Mouse (Mus musculus) cerebellum, adult 18-20 months (tissue): Measurements from ENCODE around the gene Igf1r.
A peak's percentile ranks its signal among the peaks of the same experiment; 100 is the strongest.

Experiments
- DNase-seq, 2 experiments: peaks; one replicate each; pipeline ENCODE4 v3.0.0; 2021

The Igf1r gene

DNA sequence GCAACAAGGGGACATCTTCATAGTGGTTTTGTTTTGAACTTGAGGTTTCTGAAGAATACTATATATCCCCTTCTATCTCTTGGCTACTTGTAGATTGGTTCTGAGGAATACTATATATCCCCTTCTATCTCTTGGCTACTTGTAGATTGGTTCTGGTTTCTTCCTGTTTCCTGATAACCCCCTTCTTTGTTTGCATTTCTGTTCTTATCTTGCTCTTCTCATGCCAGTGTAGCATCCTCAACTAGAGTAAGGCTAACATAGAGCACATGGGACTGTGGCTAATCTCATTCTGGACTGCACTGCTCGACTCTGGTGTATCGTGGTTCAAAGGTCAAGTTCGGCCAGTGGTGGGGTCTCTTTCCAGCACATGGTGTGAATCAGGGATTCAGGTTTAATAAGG lies 58.2 kb downstream of the Igf1r start:
- DNase-seq, result no peak

DNA sequence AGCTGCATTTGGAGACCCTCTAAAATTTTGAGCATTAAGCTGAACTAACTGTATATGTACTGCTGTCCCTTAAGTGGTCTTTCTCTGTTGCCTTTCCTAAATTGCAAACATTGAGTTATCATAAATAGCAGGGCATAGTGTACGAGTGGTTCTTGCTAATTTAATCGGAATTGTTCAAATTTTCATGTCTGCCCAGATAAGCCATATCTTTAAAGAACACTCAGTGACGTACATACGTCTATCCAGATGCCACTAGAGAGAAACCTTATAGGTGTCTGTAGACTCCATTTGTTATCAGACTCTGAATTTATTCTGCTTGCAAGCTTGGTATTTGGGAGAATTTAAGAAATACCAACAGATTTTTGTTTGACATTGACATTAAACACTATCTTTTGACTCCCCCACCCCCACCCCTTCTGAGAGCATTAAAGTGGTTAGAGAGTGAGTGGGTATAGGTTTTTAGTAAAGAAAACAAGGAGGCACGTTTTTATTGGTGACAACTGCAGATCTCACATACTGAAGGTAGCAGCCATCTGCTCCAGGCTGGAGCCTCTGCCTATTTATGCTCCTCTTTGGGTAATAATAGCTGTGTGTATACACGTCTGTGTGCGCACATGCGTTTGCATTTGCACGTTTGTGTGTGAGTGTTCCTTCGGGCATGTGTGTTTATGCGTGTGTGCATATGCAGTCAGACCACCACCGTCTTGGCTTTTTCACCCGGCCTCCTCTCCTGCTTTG lies 58.9 kb downstream of the Igf1r start:
- no peak for DNase-seq

DNA sequence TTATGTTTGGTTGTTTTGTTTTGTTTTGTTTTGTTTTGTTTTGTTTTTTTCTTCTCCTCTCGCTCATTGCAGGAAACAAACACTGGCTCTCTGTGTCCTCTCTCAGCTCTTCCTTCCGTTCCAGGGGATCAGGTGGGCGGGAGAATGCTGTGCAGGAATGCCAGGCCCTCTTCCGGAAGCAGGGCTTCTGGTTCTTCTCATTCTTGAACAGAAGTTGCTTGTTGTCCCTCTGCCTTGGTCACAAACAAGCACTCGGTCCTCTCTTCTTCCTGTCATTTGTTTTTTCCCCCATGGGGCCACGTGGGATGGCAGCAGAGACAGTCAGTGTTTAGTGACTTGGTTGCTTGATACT lies 59.5 kb downstream of the Igf1r start:
- DNase-seq, result no peak

DNA sequence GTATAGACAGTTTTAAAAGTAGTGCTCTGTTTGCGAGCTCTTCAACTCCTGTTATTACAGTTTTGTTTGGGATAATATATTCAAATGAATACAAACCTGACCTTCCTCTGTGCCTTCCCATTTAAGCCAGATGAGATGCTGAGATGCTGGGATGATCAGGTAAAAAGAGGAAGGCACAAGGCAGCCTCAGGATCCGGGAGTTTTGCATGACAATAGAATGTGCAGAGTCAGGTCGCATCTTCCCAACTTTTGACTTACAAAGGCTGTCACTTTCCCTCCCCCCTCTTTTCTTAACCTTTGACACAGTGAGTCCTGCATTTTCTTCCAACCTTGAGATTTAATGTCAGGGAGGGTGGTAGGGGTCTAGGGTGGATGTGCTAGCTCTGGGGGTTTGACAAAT lies 61.9 kb downstream of the Igf1r start:
- DNase-seq, result no peak

DNA sequence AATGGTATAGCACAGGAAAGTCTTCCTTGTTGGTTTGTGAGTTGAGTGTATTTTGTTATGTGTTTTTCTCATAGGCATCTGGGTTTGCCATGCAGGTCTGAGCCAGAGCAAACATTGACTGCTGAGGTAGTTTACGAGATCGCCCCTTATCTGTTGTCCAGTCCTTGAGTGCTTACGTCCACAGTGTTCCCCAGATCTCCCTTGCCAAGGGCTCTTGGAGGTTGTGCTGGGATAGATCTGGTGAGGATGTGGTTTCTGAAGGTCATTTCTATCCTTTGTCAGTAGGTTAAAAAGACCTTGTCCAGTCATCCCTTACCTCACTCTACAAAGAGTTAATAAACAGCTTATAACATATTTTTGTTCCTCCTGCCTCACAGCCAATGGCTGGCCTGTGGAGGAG lies 62.8 kb downstream of the Igf1r start:
- DNase-seq, result no peak

DNA sequence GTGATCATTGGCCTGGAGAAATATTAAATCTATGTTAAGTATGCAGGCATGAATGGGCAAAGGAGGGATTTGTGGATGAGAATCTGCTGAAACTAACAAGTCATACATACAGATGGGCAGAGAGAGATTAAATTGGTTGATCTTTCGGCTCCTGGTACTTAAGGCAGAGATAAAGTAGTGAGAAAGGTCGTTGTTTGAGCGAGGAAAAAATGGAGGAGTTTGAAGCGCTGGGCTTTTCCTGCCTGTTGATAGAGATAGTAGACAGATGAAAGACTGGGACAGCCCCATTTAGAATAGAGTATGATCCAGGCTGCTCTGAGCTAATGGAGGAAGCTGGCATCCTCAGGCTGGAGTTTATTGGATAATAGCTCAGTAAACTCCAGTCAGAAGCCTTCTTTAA lies 65.4 kb downstream of the Igf1r start:
- DNase-seq, result no peak

DNA sequence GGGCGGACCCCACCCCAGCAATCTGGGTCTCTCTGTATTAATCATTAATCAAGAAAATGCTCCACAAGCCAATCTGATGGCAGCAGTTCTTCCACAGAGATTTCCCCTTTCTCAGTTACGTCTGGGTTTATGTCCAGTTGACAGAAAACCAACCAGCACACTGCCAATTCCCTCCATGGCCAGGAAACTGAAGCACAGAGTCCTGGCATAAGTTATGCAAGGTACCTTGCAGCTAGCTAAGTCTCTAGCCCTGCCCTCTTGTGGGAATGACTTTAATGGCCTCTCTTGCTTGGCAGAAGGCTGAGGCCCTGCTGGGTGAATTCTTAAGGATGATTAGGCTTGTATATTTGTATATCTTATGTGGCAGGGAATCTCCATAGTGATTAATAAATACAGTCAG lies 67.9 kb downstream of the Igf1r start:
- DNase-seq, result no peak

DNA sequence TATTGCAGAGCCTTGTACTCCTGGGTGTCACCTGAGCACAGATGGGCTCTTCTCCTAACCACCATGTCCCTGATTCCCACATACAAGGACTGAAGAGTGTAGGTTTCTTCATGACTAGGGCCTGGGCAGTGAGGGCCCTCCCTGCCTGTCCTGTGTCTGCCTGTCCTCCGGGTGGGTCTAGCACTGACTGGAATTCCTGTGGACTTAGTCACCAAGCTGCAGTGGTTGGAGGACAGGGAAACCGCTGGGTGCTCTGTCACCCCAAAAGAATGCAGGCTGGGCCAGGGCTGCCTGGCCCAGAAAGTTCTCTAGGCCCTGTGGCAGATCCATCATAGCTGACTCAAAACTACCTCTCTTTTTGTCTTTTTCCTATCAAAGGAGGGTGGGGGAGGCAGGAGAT lies 69.1 kb downstream of the Igf1r start:
- no peak for DNase-seq

DNA sequence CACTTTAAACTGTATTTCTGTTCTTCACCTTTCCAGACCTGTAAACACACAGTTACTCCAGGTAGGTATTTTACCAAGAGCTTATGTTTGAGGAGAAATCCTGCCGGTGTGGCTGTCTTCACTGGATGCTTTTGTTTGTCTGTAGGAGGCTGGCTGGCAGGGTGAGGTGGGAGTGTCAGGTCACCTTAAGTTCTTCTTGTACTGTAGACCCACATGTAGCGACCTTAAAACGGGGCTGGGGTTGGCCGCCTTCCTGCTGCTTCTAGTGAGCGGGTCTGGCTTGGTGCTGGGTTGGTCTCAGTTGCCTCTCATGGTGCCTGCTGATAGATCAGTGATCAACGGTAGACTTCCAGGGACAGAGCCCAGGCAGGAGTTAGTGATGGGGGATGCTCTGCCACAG lies 69.6 kb downstream of the Igf1r start:
- no peak for DNase-seq

DNA sequence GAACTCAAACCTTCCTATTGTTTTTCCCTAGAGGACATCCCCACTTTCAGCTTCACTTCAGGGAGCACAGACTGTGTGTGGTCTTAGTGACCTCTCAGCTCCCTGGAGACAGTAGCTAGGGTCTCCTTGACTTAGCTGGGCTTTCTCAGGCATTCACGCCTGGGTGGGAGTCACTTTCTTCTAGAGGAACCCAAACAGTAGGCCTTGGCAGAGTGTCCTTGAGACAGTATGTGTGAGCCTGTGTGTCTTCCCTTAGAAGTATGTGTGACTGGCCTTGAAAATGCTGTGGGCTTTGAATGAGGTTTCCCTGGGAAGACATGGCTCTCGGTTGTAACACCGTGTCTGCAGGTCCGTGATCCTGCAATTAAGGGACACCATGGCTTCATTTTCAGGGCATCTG lies 71.3 kb downstream of the Igf1r start:
- no peak for DNase-seq

DNA sequence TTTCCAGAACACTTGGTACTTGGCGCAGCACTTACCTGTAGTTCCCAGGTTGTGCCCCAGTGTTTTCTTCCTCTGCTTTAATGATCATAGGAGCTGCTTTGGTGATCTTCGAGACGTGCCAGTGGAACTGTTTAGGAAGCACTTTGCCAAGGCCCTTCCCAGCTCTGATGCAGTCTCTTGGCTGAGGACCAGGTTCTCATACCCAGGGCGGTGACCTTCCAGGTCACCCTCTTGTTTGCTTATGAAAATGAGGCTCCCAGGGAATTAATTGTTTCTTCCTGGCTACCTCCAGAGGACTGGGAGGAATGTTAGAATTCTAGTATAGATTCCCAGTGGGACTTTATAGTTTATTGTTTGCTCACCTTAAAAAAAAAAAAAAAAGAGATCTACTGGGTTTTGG lies 72.0 kb downstream of the Igf1r start:
- DNase-seq, result no peak

DNA sequence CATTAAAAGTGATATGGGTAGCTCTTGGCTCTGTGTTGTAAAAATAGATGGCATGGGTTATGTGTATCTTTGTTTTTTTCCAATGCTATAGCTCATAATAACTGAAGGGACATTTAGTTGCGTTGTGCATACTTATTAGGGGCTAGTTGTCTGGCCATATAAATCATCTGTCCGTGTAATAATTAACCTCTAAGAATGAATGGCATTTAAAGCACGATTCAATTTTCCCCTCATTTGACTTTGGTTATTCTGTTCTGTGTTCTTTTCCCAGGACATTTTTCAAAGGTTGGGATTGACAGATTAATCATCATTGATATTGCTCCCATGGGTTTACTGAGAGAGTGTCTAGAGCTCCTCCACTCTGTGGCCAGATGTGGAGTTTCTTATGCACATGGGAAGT lies 72.8 kb downstream of the Igf1r start:
- DNase-seq, result no peak

DNA sequence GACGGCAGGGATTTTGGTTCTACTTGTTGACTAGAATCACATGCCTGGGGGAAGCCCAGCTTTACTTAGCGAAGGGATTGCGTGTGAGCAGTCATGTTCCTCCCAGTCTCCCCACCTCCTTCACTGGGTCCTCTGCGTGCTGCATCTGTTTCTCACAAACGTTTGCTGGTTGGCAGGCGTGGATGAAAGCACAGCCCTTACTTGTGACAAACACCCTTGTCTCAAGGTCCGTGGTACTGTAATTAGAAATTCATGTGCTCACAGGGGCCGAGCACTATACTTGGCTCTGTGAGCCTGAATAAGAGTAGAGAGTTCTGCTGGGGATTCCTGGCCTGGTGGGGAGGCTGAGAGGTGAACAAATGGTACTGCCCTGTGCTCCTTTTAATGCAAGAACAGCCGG lies 73.4 kb downstream of the Igf1r start:
- no peak for DNase-seq

DNA sequence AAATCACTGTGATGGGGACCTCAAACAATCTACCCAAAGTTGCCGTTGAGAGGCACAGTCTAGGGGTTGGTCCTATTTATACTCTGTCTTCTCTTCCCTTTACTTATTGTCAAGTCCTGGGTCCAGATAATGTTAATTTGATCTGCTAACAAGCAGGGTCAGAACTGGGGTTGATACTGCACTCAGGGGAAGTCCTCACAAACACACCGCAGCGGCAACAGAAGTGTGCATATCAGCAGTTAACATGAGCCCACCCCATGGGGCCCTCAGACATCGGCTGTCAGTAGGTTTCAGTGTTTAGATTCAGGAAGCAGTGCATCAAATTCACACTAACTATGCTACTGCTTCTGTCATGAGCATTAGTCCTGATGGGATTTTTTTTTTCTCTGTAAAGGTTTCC lies 75.5 kb downstream of the Igf1r start:
- no peak for DNase-seq

DNA sequence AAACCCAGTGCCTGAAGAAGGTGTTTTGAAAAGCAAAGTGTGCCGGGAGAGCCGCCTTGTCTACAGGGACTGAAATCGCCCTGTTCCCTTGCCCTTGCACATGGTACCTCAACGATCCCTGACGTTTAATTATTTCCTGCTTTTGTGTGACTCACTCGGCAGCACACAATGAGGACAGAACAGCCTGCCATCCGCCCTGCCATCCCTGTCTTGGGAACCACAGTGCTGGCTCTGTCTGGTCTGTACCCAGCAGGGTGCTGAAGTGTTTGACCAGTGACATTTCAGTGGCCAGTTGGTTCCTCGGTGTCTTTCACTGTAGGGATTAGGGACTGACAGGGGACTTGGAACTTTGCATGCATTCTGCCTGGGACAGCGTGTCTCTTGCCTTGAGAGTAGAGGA lies 78.2 kb downstream of the Igf1r start:
- DNase-seq, result peak; percentile 80 to 89

DNA sequence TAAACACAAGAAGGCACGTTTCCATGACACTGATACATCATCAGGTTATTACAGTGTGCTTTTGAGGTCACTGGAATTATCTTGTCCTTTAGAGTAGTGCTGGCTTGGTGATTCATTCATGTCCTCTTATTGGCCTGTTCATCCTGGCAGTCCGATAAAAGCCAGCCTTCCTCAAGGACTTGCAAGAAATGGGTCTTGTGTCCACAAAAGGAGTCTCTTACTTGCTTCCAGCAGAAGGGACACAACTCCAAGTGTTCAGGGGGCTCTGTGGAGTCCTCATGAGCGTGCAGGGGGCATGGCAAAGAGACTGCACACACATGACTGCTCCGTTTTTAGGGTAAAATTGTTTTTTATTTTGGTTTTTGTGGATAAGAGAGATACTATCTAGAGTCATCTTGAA lies 83.9 kb downstream of the Igf1r start:
- DNase-seq, result no peak

DNA sequence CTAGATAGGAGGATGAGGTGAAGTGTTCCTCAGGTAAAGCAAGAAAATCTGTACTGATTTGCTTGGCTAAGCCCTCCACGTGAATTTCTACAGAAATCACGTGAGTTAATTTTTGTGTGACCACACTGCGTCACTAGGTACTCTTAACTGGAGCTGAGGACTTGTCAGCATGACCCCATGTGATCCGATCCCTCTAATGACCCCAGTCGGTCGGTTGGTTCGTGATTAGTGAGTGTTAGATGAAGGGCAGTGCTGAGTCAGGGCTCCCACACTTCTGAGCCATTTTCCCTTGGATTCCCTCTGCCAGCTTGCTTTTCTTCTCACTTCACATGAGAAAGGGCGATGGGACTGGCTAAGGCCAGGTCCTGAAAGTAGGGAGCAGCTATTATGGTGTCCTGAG lies 86.2 kb downstream of the Igf1r start:
- DNase-seq, result no peak

DNA sequence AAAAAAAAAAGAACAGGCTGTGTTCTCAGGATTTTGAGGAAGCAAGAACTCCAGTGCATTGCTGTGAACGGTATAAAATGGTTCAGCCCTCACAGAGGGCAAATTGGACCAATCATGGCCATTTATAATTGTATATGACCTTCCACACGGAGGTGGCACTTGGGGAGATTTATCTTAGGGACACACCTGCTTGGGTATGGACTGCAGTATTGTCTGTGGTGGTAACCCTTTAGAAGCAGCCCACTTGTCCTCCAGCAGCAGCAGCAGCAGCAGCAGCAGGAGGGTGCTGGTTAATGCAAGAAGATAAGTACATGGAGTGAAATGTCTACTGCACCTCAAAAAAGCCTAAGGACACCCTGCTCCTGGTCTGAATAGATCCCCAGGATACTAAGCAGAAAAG lies 86.9 kb downstream of the Igf1r start:
- no peak for DNase-seq

DNA sequence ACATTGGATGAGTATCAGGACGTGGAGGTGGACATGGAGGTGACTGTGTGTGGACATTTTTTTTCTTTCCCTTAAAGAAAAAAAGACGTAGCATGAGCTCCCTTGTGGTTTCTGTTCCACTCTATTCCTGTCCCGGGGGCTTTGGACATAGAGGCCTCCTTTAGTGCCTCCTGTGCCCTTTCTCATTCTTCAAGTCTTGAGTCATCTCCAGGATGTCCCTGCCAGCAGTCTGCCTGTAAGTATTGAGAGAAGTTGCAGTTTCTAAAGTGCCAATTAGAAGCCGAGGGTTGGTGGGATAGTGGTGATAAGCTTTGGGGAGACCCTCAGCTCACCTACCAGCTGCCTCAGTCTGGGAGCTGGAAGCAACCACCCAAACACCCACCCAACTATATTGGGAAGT lies 92.0 kb downstream of the Igf1r start:
- no peak for DNase-seq

DNA sequence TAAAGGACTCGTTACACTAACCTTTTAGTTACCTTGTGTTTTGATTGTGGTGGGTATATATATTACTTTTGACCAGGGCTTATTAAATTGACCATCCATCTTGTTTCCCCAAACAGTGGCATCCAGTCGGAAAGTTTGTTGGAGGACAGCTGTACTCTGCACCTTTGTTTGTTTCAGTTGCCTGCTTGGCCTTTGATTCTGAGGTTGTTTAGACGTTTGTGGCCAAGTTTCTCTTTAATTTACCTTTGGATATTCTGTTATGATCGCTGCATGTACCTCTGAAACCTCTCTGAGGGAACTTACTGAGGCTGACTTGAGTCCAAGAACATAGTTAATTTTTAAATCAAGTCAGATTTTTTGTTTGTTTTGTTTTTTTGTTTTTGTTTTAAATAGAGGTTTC lies 94.5 kb downstream of the Igf1r start:
- no peak for DNase-seq

DNA sequence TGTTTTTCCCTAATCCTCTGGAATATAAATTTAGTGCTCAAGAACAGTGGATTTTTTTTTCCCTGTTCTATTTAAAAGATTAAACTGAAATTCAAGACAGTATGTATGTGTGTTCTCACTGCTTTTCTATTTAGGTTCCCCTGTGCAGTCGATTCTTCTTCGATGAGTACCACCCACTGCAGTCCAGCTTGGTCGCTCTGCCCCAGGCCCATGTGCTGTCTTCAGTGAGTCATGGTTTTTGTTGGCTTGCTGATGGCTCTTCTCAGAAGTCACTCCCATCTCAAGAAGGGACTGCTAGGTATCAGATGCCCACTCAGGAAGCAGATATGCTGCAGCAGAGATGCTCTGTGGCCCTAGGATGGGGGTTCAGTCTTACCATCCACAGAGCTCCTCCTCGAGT lies 95.9 kb downstream of the Igf1r start:
- no peak for DNase-seq

DNA sequence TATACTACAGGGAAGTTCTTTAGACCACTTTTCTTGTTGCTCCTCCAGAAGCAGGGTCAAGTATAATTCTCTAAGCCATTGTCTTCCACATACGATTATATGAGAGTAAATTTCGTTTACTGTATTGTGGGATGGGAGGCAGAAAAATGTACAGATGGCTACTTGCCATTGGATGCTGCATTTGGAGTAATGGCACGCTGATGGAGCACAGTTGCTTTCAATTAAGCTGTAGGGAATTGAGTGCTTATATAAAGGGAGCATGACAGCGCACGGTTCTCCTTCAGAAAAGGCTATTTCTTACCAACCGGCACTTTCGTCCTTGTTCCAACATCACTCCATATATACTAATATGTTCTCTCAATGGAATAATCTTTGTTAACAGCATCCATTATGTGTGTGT lies 96.4 kb downstream of the Igf1r start:
- no peak for DNase-seq

DNA sequence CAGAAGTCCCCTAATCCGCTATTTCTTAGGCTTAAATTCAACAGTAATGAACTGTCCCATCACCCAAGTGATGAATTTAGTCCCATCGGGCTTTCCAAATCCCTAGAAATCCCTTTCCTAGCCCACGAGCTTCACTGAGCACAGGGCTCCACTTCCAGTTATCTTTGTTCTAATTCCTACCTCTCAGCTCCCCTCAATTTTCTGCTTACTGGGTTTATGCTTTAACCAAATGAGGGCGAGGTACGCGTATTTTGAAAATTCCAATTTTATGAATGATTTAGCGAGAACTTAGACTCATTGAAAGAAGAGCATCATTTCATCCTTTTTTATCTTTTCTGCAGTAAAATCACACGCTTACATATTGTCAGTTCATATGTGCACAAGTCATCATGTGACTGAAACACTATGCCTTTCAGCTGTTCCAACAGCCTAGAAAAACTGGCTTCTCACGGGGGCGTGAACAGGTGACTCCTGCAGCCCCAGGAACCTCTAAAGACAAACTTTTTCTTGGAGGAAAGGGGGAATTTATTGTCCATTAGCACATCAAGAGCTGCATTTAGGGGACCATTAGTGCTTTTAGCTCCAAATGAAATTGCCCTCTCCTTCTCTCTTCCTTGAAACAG lies 100.5 kb downstream of the Igf1r start:
- DNase-seq, result no peak

DNA sequence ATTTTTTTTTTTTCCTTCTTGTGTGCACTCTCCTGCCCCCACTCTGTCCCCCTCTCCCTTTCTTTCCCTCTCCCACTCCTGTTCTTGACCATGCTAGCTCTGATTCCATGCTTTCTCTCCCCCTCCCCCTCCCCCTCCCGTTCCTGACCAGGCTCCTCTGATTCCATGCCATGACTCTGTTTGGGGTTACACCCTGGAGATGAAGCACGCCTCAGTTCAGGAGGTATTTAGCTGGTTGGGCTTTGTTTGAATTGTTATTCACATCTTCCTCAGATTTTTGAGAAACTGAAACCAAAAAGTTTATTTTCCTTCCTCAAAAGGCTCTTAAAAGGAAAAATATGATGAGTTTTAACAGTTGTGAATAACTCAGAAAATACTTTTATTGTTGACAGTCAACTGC lies 101.9 kb downstream of the Igf1r start:
- DNase-seq, result no peak

DNA sequence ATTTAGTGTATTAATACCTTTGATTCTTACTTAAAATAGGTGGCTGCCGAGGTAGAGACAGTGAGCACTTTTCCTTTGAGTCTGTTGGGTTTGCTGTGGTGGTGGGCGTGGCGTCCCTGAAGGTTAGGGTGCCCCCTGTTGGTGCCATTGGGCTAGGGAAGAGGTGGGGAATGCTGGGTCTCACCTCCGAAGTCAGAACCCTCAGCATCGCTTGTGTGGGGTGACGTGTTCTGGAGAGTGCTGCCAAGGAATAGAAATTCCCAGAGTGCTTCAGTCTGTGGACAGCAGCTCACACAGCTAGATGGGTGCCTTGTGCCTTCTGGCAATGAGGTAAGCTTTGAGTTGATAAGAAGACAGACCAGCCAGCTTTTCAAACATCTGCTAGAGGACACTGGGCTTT lies 102.3 kb downstream of the Igf1r start:
- no peak for DNase-seq
